Mouse (Mus musculus) T-helper 17 cell (primary cell): Measurements from ENCODE around the gene Gmnn.
"Not testable (repeated sequence)": the region's sequence is repeated elsewhere in the genome, so short reads cannot be mapped to it uniquely, and the experiment has no call there.

Experiments
- in situ Hi-C, 2 experiments: fragments of 300-600 bp; cut with MboI, MseI; formaldehyde crosslinking; loops; 1 replicate in 1 of 2; 2 replicates in 1 of 2; pipeline ENCODE4 v1.15.1; 2025; ENCODE audit warnings: high pct_unique_total_duplicates in 2 of 2

Gmnn gene

GRCm38 (mm10) chr13:24761403-24762227, at the start of gene Gmnn:
Gmnn (minus strand) TSS chr13:24761923.
- in situ Hi-C loops, result no loop called here

- in situ Hi-C loops, result no loop called here
Measured at GRCm38 (mm10) chr13:24806079-24806478, 44.4 kb upstream of the Gmnn start.

- in situ Hi-C loops, result no loop called here
Measured at GRCm38 (mm10) chr13:24803196-24803595, 41.5 kb upstream of the Gmnn start.

- in situ Hi-C loops, result no loop called here
Measured at GRCm38 (mm10) chr13:24802131-24802691, 40.5 kb upstream of the Gmnn start.

- in situ Hi-C loops, result no loop called here
Measured at GRCm38 (mm10) chr13:24801308-24801921, 39.7 kb upstream of the Gmnn start, which contains the start of gene BC005537. BC005537 (plus strand) TSS chr13:24801657.

GRCm38 (mm10) chr13:24800674-24801307, 39.1 kb upstream of the Gmnn start:
- in situ Hi-C loops, result no loop called here

GRCm38 (mm10) chr13:24799925-24800673, 38.4 kb upstream of the Gmnn start:
- in situ Hi-C loops, result no loop called here

GRCm38 (mm10) chr13:24799378-24799777, 37.7 kb upstream of the Gmnn start:
- in situ Hi-C loops, result no loop called here

GRCm38 (mm10) chr13:24798686-24799085, 37.0 kb upstream of the Gmnn start:
- in situ Hi-C loops, result no loop called here

- in situ Hi-C loops, result no loop called here
Measured at GRCm38 (mm10) chr13:24792411-24793045, 30.8 kb upstream of the Gmnn start.

- in situ Hi-C loops, result no loop called here
Measured at GRCm38 (mm10) chr13:24791349-24791748, 29.6 kb upstream of the Gmnn start.

GRCm38 (mm10) chr13:24787477-24787876, 25.8 kb upstream of the Gmnn start:
- in situ Hi-C loops, result no loop called here

- in situ Hi-C loops, result no loop called here
Measured at GRCm38 (mm10) chr13:24786014-24786490, 24.3 kb upstream of the Gmnn start.

- in situ Hi-C loops, result no loop called here
Measured at GRCm38 (mm10) chr13:24781916-24782315, 20.2 kb upstream of the Gmnn start.

- in situ Hi-C loops, result no loop called here
Measured at GRCm38 (mm10) chr13:24778706-24779380, 17.1 kb upstream of the Gmnn start.

GRCm38 (mm10) chr13:24778026-24778425, 16.3 kb upstream of the Gmnn start:
- in situ Hi-C loops, result no loop called here

GRCm38 (mm10) chr13:24776146-24776844, 14.6 kb upstream of the Gmnn start:
- in situ Hi-C loops, result no loop called here

GRCm38 (mm10) chr13:24771482-24771881, 9.8 kb upstream of the Gmnn start:
- in situ Hi-C loops, result not testable (repeated sequence)

GRCm38 (mm10) chr13:24767809-24768208, 6.1 kb upstream of the Gmnn start:
- in situ Hi-C loops, result not testable (repeated sequence)

- in situ Hi-C loops, result no loop called here
Measured at GRCm38 (mm10) chr13:24762254-24762653, 531 bp upstream of the Gmnn start.
